Mouse (Mus musculus): Measurements from ENCODE around the gene Rxfp2.

Gene Rxfp2

GRCm38 (mm10) chr5:150018656-150019055 is at the start of gene Rxfp2:
TSS of gene Rxfp2 (plus strand) at chr5:150018675.
- DNase-seq = no peak

GRCm38 (mm10) chr5:149970261-149970660 is 48.2 kb upstream of the Rxfp2 start:
- DNase-seq = no peak

- DNase-seq = no peak
Measured at GRCm38 (mm10) chr5:149977027-149977426, 41.4 kb upstream of the Rxfp2 start.

- DNase-seq = peak; percentile 12 to 32
Measured at GRCm38 (mm10) chr5:149983621-149984020, 34.9 kb upstream of the Rxfp2 start.

GRCm38 (mm10) chr5:149994578-149994977 is 23.9 kb upstream of the Rxfp2 start:
- no peak for DNase-seq

GRCm38 (mm10) chr5:149996614-149997013 is 21.9 kb upstream of the Rxfp2 start:
- no peak for DNase-seq

- peak; percentile 16 to 26 for DNase-seq
Measured at GRCm38 (mm10) chr5:149997321-149998034, 21.0 kb upstream of the Rxfp2 start.

- DNase-seq = no peak
Measured at GRCm38 (mm10) chr5:149998311-149998710, 20.2 kb upstream of the Rxfp2 start.

- DNase-seq = no peak
Measured at GRCm38 (mm10) chr5:150005355-150005754, 13.1 kb upstream of the Rxfp2 start.

- DNase-seq = no peak
Measured at GRCm38 (mm10) chr5:150016861-150017260, 1.6 kb upstream of the Rxfp2 start.

- DNase-seq = no peak
Measured at GRCm38 (mm10) chr5:150017672-150018071, 803 bp upstream of the Rxfp2 start.

- peak; percentile 91 to 93 for DNase-seq
Measured at GRCm38 (mm10) chr5:150020851-150021250, 2.4 kb downstream of the Rxfp2 start.

- peak; percentile 39 to 50 for DNase-seq
Measured at GRCm38 (mm10) chr5:150021805-150022204, 3.3 kb downstream of the Rxfp2 start.

GRCm38 (mm10) chr5:150022556-150022955 is 4.1 kb downstream of the Rxfp2 start:
- no peak for DNase-seq

GRCm38 (mm10) chr5:150023476-150023875 is 5.0 kb downstream of the Rxfp2 start:
- DNase-seq = no peak

GRCm38 (mm10) chr5:150024188-150024587 is 5.7 kb downstream of the Rxfp2 start:
- peak in 1 of 2 experiments; percentile 21 for DNase-seq

- DNase-seq = no peak
Measured at GRCm38 (mm10) chr5:150024901-150025300, 6.4 kb downstream of the Rxfp2 start.

GRCm38 (mm10) chr5:150025326-150025725 is 6.9 kb downstream of the Rxfp2 start:
- DNase-seq = no peak

GRCm38 (mm10) chr5:150026509-150027087 is 8.1 kb downstream of the Rxfp2 start:
- no peak for DNase-seq

GRCm38 (mm10) chr5:150031201-150031600 is 12.7 kb downstream of the Rxfp2 start:
- DNase-seq = no peak

- DNase-seq = no peak
Measured at GRCm38 (mm10) chr5:150031634-150032033, 13.2 kb downstream of the Rxfp2 start.

- peak; percentile 69 to 79 for DNase-seq
Measured at GRCm38 (mm10) chr5:150032075-150032492, 13.6 kb downstream of the Rxfp2 start.

GRCm38 (mm10) chr5:150036286-150036685 is 17.8 kb downstream of the Rxfp2 start:
- DNase-seq = no peak

- no peak for DNase-seq
Measured at GRCm38 (mm10) chr5:150036918-150037317, 18.4 kb downstream of the Rxfp2 start.

GRCm38 (mm10) chr5:150044533-150044932 is 26.1 kb downstream of the Rxfp2 start:
- DNase-seq = no peak
